ENCODE assay signal across 23 mouse cellular contexts in the genomic region with DNA sequence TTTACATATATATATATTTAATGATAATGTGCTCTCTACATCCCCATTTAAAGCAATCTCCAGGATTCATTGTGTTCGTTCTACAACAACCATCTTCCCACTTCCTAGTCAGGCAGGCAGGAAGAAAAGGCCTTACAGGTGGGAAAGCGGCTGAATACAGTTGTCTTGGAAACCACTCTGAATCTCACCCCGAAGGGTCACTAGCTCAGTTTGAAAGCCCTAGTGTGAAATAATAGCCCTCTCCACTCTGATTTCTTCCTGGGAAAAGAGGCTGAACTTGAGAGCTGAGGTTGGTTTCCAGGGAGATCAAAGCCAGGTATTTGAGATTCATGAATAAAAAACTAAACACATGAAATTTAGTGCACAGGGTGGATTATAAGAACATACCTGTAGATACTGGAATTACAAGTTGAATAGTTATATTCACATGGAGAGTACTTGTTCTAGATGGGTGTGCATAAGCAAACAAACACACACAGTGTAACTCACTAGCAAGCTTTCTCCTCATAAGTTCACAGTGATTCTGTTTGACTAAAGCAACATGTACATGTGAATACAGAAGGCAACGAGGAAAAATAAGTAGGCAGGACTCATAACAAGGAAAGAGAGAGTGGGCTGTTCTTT.
DNase-seq lines count a peak whose midpoint lies in the region; ATAC-seq and TF ChIP-seq lines count a peak whose summit lies in the region.
"Had no signal": no experiment of that assay in that cellular context is flagged by ENCODE, and none has a peak within 500 bp of the region (broad histone marks: within the 10 kb centered on the region; RNA-seq: fewer than 3 reads in every experiment).

No protein-coding gene starts in this region.

- no peaks in the 10 kb centered on the region for H3K4me1 ChIP-seq in lung, embryonic 14.5 days (ENCODE audit: insufficient read depth)
- no peaks in the 10 kb centered on the region for H3K4me1 ChIP-seq in midbrain, embryonic 11.5 days (ENCODE audit: control insufficient read depth, insufficient read depth, low read length)
- no peaks in the 10 kb centered on the region for H3K4me1 ChIP-seq in midbrain, postnatal 0 days (ENCODE audit: insufficient read depth, low read length)
- H3K4me1 ChIP-seq: forebrain, embryonic 10.5 days; forebrain, embryonic 13.5 days; hindbrain, embryonic 12.5 days; hindbrain, embryonic 15.5 days had no signal

- 49% methylated on average over 4 of the region's 4 CpGs for WGBS in lung, embryonic 14.5 days
- WGBS in midbrain, embryonic 11.5 days: 57% methylated on average over 4 of the region's 4 CpGs
- 34% methylated on average over 4 of the region's 4 CpGs for whole genome bisulfite sequencing in midbrain, postnatal 0 days

- no peak; the same call in 1 of the 2 replicates for ATAC-seq in lung, embryonic 14.5 days (ENCODE audit: insufficient read depth)
- ATAC-seq in midbrain, embryonic 11.5 days (ENCODE audit: low FRiP score): no peak
- no peak for ATAC-seq in midbrain, postnatal 0 days (ENCODE audit: low FRiP score)
- ATAC-seq: activated CD4-positive, CD25-positive, alpha-beta regulatory T cell, adult 4 months; forebrain, embryonic 13.5 days had no signal

- peak; percentile 2 for DNase-seq in embryo, embryonic 11 days
- no peak for DNase-seq in embryo, embryonic 9.5 days (ENCODE audit: extremely low spot score)
- DNase-seq in lung, embryonic 14.5 days: peak; percentile 19
- DNase-seq in lung, adult 18-20 months: no peak
- DNase-seq in midbrain, embryonic 11.5 days (ENCODE audit: low spot score, missing footprints): peak; percentile 75
- DNase-seq in midbrain, postnatal 0 days (ENCODE audit: low spot score): no peak
- peak; percentile 1 for DNase-seq in brain, adult 2 months (ENCODE audit: low read depth, low spot score)
- no peak for DNase-seq in left cerebral cortex, adult 9 months (ENCODE audit: low spot score in 2 of 2)
- DNase-seq: adrenal gland, adult 8-10 months; adrenal gland, postnatal 25 days; cerebellum, adult 11 months; cerebellum, adult 2 months; cerebellum, adult 9-11 months; cerebellum, postnatal 25 days; gastrocnemius, adult 2 months; gastrocnemius, postnatal 14 days; heart, adult 11 months had no signal

- H3K9me3 ChIP-seq in lung, embryonic 14.5 days (ENCODE audit: low read depth, low read length): no peaks in the 10 kb centered on the region
- no peaks in the 10 kb centered on the region for H3K9me3 ChIP-seq in midbrain, embryonic 11.5 days (ENCODE audit: control insufficient read depth, low read length)
- H3K9me3 ChIP-seq in midbrain, postnatal 0 days (ENCODE audit: low read length): no peaks in the 10 kb centered on the region
- H3K9me3 ChIP-seq: forebrain, embryonic 10.5 days; forebrain, embryonic 13.5 days; hindbrain, embryonic 12.5 days; hindbrain, embryonic 15.5 days had no signal

- no peaks in the 10 kb centered on the region; the same call in 1 of the 2 replicates for H3K27me3 ChIP-seq in lung, embryonic 14.5 days (ENCODE audit: insufficient read depth, low read length)
- peaks cover 13% of the 10 kb centered on the region for H3K27me3 ChIP-seq in midbrain, embryonic 11.5 days (ENCODE audit: control insufficient read depth, insufficient read depth, low read length)
- H3K27me3 ChIP-seq in midbrain, postnatal 0 days (ENCODE audit: insufficient read depth, low read length): no peaks in the 10 kb centered on the region; the same call in 1 of the 2 replicates

- no peak overlapping the region for H3K27ac ChIP-seq in lung, embryonic 14.5 days (ENCODE audit: low read depth)
- H3K27ac ChIP-seq in midbrain, embryonic 11.5 days (ENCODE audit: low read depth, low read length): no peak overlapping the region
- no peak overlapping the region for H3K27ac ChIP-seq in midbrain, postnatal 0 days (ENCODE audit: low read depth, low read length)
- H3K27ac ChIP-seq: forebrain, embryonic 10.5 days; forebrain, embryonic 13.5 days; gastrocnemius, adult 2 months; hindbrain, embryonic 12.5 days; hindbrain, embryonic 15.5 days had no signal

- no peak overlapping the region for H3K9ac ChIP-seq in lung, embryonic 14.5 days
- H3K9ac ChIP-seq in midbrain, embryonic 11.5 days (ENCODE audit: low read length): no peak overlapping the region
- H3K9ac ChIP-seq in midbrain, postnatal 0 days (replicated peaks; ENCODE audit: low read length, poor library complexity, severe bottlenecking): no peak overlapping the region
- H3K9ac ChIP-seq: forebrain, embryonic 13.5 days; hindbrain, embryonic 12.5 days; hindbrain, embryonic 15.5 days had no signal

- H3K4me3 ChIP-seq in lung, embryonic 14.5 days (ENCODE audit: low read depth, low read length): no peak overlapping the region
- H3K4me3 ChIP-seq in midbrain, embryonic 11.5 days (ENCODE audit: low read depth, low read length): no peak overlapping the region
- H3K4me3 ChIP-seq in midbrain, postnatal 0 days (ENCODE audit: low read depth, low read length): no peak overlapping the region
- H3K4me3 ChIP-seq: forebrain, embryonic 10.5 days; forebrain, embryonic 13.5 days; gastrocnemius, adult 2 months; hindbrain, embryonic 12.5 days; hindbrain, embryonic 15.5 days had no signal

- no peak for TF ChIP-seq CTCF in lung, embryonic 14.5 days (IDR thresholded peaks at IDR 0.05; ENCODE audit: low read depth)
- TF ChIP-seq CTCF in midbrain, postnatal 0 days (IDR thresholded peaks at IDR 0.05): no peak

- H3K36me3 ChIP-seq in lung, embryonic 14.5 days (ENCODE audit: insufficient read depth): no peaks in the 10 kb centered on the region
- H3K36me3 ChIP-seq in midbrain, embryonic 11.5 days (ENCODE audit: control insufficient read depth, insufficient read depth, low read length): no peaks in the 10 kb centered on the region
- no peaks in the 10 kb centered on the region for H3K36me3 ChIP-seq in midbrain, postnatal 0 days (ENCODE audit: insufficient read depth, low read length)
- H3K36me3 ChIP-seq: forebrain, embryonic 10.5 days; hindbrain, embryonic 12.5 days; hindbrain, embryonic 15.5 days had no signal

- no peak overlapping the region for H3K4me2 ChIP-seq in lung, embryonic 14.5 days
- H3K4me2 ChIP-seq in midbrain, embryonic 11.5 days: no peak overlapping the region
- no peak overlapping the region for H3K4me2 ChIP-seq in midbrain, postnatal 0 days (ENCODE audit: low read depth, low read length, poor library complexity, severe bottlenecking)
- H3K4me2 ChIP-seq: forebrain, embryonic 13.5 days; heart, embryonic 11.5 days; hindbrain, embryonic 12.5 days; hindbrain, embryonic 15.5 days had no signal

Comparison
In these comparisons a context has a peak if more than half of its experiments do, and no peak if none do; other contexts are left out.
1. DNase-seq: peak in embryo, embryonic 11 days (single experiment), lung, embryonic 14.5 days (single experiment), midbrain, embryonic 11.5 days (single experiment) and brain, adult 2 months (single experiment); none in embryo, embryonic 9.5 days (single experiment), lung, adult 18-20 months (0 of 2), midbrain, postnatal 0 days (single experiment) and left cerebral cortex, adult 9 months (0 of 2).